Mouse (Mus musculus): ENCODE data around the gene C1qa.

Gene C1qa

GRCm38 (mm10) chr4:136864751-136865470 lies 33.7 kb downstream of the C1qa start:
- no peak for ATAC-seq (ENCODE audit: insufficient number of reproducible peaks, low FRiP score, low TSS enrichment)

- ATAC-seq (ENCODE audit: insufficient number of reproducible peaks, low FRiP score, low TSS enrichment): no peak
Measured at GRCm38 (mm10) chr4:136863517-136863916, 35.1 kb downstream of the C1qa start.

GRCm38 (mm10) chr4:136862411-136862810 lies 36.2 kb downstream of the C1qa start:
- no peak for ATAC-seq (ENCODE audit: insufficient number of reproducible peaks, low FRiP score, low TSS enrichment)

GRCm38 (mm10) chr4:136861806-136862205 lies 36.8 kb downstream of the C1qa start:
- no peak for ATAC-seq (ENCODE audit: insufficient number of reproducible peaks, low FRiP score, low TSS enrichment)

GRCm38 (mm10) chr4:136860022-136860421 lies 38.6 kb downstream of the C1qa start:
- ATAC-seq (ENCODE audit: insufficient number of reproducible peaks, low FRiP score, low TSS enrichment): no peak

- ATAC-seq (ENCODE audit: insufficient number of reproducible peaks, low FRiP score, low TSS enrichment): no peak
Measured at GRCm38 (mm10) chr4:136855081-136855480, 43.5 kb downstream of the C1qa start.

GRCm38 (mm10) chr4:136852989-136853388 lies 45.6 kb downstream of the C1qa start:
- no peak for ATAC-seq (ENCODE audit: insufficient number of reproducible peaks, low FRiP score, low TSS enrichment)

GRCm38 (mm10) chr4:136852119-136852518 lies 46.5 kb downstream of the C1qa start:
- no peak for ATAC-seq (ENCODE audit: insufficient number of reproducible peaks, low FRiP score, low TSS enrichment)

GRCm38 (mm10) chr4:136848565-136848964 lies 50.0 kb downstream of the C1qa start:
- no peak for ATAC-seq (ENCODE audit: insufficient number of reproducible peaks, low FRiP score, low TSS enrichment)

- no peak for ATAC-seq (ENCODE audit: insufficient number of reproducible peaks, low FRiP score, low TSS enrichment)
Measured at GRCm38 (mm10) chr4:136847166-136847565, 51.4 kb downstream of the C1qa start.
